Mouse (Mus musculus) adrenal gland, postnatal 25 days (tissue): Measurements from ENCODE around the gene Ptprm. TPM values are rescaled to one million over a fixed set of nuclear protein-coding genes. Genes with fewer than 3 reads are reported as not detected.

ENCODE experiments used
- DNase-seq: peaks from one replicate; pipeline ENCODE4 v3.0.0; 2021; ENCODE audit warnings: mixed read lengths
- total RNA-seq: library from RNA; stranded (reverse); gene quantifications from 2 replicates; pipeline ENCODE4 v1.2.3, GENCODE M21; 2021

Gene Ptprm
- total RNA-seq, 1 experiment from 2014 or later, result 41.0 TPM

GRCm38 (mm10) chr17:66972976-66973375 is 381.3 kb downstream of the Ptprm start:
- DNase-seq, result no peak

- DNase-seq, result peak; percentile 31
Measured at GRCm38 (mm10) chr17:66960986-66961385, 393.3 kb downstream of the Ptprm start.

DNA sequence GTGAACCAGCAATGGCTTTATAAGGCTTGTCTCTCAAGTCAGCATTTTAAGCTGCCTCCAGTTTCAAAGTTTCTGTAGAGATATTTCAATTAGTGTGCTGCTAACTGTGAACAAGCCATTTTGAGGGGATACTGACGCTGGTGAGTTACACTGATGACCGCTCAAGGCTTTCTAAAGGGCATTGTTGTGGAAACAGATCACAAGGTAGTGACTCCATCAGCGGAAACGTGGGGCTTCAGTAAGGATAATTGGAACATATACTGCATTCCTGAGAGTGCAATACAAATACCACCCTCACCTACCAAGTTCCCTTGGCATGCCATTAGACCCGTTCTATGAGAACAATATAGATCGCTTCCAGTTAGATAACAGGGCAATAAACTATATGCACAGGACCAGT is 393.7 kb downstream of the Ptprm start:
- DNase-seq, result no peak

DNA sequence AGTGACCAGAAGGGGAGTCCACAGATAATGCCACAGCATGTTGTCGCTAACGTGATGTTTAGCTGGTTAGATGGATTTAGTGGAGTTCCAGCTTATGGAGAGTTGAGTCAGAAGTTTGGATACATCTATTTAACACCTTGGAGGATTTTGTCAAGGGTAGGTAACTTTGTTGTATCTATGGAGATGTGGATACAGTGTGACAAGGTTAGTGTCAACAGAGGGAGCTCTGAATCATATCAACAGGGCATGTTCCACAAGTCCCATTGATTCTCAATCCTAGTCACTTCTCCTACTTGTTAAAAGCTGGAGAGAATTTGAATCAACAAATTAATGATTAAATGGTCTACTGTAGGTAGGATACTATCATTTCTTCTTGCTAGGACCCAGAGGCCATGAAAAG is 394.4 kb downstream of the Ptprm start:
- DNase-seq, result no peak

- peak; percentile 29 for DNase-seq
Measured at GRCm38 (mm10) chr17:66958766-66959165, 395.5 kb downstream of the Ptprm start.

- no peak for DNase-seq
Measured at GRCm38 (mm10) chr17:66944498-66944897, 409.8 kb downstream of the Ptprm start.

- DNase-seq, result no peak
Measured at GRCm38 (mm10) chr17:66943539-66943938, 410.7 kb downstream of the Ptprm start.

DNA sequence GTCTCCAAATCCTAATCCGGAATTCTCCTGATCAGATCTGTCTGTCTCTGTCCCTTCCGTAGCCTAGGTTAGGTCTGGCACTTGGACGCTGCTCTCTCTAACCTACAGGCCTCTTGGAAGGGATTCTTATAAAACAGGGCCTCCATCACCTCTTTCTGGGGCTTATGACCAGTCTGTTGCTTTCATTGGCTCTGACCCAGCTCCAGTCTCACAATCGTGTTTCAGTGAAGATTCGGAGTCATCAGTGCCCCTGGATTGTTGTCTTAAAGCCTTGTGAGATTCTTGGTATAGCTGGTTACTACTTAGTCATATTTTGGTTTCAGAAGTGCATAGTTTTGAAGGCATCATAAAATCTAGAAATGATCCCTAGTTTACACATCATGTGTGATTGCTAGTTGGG is 428.6 kb downstream of the Ptprm start:
- no peak for DNase-seq

DNA sequence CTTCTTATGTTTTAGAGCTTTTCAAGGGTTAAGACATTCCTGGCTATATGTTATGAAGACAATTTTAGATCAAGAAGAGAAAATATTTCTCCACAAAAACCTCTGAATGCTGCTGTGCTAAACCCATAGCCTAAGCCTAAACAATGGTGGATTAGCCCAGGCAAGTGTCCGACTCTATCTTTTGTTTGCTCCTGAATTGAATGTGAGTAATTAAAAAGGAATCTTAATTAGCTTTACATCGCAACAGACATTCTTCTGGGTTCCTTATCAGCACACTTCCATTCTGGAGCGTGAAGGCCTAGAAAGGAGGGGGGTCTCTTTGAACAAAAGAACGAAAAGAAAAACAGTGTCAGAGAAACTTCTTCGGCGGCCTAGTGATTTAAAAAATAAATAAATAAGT is 439.6 kb downstream of the Ptprm start:
- DNase-seq, result no peak

- DNase-seq, result no peak
Measured at GRCm38 (mm10) chr17:66912533-66912932, 441.7 kb downstream of the Ptprm start.

DNA sequence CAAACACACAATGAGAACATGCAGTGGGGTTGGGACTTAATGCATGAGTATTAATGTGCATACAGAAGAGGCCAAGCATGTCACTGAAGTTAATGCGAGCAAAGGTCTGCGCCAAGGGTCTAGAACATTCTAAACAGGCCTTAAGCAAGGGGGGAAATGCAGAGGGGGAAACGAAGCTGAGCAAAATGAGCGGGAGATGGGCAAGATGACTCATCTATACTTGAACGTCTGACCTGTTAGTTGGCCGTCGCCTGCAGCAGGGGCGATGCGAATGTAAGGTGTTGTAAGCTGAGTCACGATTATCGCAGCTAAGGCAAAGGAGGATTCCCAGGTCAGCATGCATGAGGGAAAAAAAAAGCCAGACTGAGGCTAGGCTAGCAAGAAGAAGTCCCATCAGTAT is 442.1 kb downstream of the Ptprm start:
- no peak for DNase-seq

DNA sequence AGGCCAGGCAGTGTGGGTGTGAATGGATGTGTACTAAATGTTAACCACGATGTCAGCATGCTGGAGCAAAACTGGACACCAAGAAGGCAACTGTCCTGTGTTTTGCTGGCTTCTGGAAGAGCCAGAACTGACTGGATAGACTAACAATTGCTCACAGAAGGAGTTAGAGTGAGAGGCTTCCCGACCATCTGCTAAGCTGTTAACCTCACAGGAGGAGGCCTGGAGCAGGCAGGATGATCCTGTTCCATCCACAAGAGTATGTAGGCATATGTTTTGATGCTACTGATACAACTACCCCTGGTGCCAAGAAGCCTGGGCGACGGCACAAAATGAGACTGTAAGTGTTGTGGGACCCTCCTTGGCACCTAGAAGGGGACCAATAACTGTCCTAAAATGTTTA is 444.4 kb downstream of the Ptprm start:
- no peak for DNase-seq

- DNase-seq, result no peak
Measured at GRCm38 (mm10) chr17:66908921-66909320, 445.3 kb downstream of the Ptprm start.

- no peak for DNase-seq
Measured at GRCm38 (mm10) chr17:66894181-66894580, 460.1 kb downstream of the Ptprm start.

DNA sequence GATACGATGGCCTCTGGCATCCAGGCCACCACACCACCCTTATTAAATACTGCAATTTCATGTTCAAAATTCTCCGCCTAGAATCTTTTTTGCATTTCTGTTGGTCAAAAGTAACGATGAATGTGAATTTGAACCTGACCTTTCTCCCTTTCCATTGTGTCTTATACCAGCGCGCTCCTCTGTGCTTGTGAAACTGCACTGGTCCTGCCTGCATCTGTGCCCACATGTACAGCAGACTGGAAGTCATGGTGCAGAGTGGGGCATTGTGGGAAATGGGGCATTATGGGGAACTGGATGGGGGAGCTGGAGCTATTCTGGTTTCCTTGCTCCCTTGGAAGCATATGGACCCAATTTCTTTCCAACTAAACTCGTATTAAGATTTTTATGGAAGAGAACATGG is 462.3 kb downstream of the Ptprm start:
- no peak for DNase-seq

DNA sequence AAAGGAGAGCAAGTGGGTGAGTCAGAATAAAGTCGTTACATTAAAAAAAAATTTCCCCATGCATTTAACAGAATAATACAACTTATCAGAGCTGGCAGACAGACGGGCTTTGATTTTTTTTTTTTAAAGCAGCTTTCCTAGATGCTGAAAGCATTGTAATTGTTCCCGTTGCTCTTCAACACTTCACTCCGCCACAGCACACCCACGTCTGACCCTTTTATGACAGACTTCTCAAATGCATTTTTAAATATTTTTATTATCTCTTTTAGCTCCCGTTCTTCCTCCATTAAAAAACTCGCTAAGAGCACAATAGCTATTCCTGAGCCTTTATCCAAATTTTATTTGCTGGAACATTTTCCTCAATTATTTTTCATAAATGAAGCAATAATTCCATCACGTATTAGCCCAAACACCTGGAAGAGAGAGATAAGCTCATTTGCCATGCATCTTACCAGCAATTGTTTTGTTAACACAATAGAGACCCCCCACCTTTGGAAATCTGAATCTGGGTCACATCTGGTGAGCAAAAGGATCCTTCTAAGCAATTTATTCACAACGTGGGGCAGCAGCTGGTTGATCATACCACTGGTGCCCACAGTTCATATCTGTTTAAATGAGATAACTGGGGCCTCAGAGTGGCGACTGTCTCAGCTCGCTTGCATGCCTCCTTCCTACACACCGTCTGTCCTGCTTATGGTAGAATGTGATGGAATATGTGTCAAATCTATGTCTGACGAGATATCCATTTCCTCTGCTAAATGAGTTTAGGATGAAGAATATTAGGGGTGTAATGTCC is 463.0 kb downstream of the Ptprm start:
- DNase-seq, result no peak

- peak; percentile 4 for DNase-seq
Measured at GRCm38 (mm10) chr17:66882304-66882703, 472.0 kb downstream of the Ptprm start.

DNA sequence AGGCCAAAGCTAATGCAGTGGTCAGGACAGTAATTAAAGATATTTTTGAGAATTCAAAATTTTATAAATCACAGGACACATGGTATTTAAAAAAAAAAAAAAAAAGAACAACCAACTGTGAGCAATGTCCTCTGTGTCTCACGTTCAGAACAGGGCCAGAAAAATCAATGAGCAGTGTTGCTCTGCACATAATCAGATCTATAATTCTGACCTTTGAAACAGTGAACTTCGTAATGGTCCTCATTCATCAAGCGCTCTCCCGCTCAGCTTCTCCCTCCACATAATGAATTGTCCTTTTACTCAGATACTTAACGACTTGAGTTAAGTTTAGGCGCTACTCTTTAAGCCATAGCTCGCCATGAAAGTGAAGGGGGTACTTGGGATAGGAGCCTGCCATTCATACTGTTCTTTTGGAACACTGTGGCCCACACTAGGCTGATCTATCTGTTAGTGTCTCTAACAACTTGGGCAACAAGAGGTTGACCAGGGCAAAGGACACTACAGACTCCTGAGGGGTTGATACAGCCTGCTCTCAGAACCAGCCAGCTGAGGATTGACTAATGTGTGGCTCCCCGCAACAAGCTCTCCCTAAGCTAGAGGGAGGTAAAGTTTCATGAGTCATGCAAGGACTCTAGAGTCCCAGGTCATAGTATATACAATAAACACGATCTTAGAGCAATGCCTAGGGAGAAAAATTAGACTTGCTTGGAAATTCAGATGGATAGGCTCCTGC is 473.1 kb downstream of the Ptprm start:
- DNase-seq, result no peak

- no peak for DNase-seq
Measured at GRCm38 (mm10) chr17:66879151-66879550, 475.1 kb downstream of the Ptprm start.

DNA sequence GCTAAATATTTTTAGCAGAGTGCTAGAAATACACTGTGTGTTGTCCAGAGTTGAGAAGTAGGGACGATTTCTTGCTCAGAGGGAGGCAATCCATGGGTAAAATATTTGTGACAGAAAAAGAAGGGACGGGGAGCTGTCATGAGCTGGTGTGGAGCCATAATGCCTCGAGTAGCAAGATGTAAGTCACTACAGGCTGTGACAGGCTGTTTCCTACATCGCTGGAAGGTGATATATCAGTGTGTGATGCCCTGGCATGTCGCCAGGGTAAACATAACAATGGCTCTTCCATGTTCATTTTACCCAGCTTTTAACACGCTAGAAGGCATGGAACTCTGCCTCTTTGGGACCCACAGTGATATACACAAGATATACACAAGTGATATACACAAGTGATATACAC is 476.7 kb downstream of the Ptprm start:
- no peak for DNase-seq

DNA sequence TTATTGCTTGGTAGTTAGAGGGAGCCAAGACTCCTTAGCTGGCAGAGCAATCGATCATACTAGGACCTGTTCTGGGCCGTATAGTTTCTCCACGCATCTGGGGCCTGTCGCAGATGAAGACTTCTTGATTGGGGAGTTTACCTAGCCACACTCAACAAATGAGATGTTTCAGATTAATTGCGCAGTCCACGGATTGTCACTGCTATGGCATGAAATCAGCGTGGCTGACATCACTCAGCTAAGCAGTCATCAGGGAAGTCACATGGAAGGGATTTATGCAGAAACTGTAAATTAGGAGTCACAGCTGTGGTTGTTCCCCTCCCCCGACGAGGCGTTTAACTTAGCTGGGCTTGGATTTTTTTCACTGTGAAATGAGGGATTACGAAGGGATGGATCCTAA is 479.4 kb downstream of the Ptprm start:
- DNase-seq, result no peak

DNA sequence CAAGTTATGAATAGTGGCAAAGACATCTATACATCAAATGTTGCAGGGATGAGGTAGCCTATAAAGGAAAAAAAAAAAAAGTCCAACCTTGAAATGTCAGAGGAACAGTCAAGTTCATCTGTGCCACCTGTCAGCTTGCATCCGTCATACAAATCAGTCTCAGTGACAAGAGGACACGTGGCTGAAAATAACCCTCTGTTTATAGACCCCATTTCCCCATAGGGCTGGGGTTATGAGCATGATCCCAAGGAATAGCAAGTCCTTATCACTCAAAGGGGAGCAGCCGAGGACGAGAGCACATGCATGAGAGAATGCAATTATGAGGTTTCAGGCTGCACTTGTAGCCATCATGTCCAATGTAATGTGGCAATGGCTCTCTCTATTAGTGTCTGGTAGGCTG is 482.9 kb downstream of the Ptprm start:
- no peak for DNase-seq

- DNase-seq, result no peak
Measured at GRCm38 (mm10) chr17:66869581-66870002, 484.7 kb downstream of the Ptprm start.

DNA sequence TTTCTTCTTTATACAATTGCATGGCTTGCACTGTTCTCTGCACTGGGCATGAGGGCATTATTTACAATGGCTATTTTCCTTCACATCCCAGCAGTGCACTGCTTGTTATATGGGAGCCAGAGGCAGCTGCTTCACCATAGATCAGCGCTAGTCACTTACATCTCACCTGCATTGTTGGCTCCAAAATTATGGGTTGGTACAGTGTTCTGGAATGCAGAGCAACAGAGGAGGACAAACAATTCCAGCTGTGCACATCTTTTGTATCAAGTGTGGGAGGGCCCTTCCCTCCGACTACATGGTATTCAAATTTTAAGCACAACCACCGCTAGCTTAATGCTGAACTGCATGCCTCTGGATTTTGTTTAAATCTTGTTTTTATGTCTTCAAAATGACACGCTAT is 489.8 kb downstream of the Ptprm start:
- DNase-seq, result no peak
